Mouse (Mus musculus) urinary bladder, postnatal 14 days (tissue): Measurements from ENCODE around the gene Zfp655.
A peak's percentile ranks its signal among the peaks of the same experiment; 100 is the strongest.
"Not testable (repeated sequence)": the region's sequence is repeated elsewhere in the genome, so short reads cannot be mapped to it uniquely, and the experiment has no call there.

Experiments
- DNase-seq: peaks from one replicate; pipeline ENCODE4 v3.0.0; 2021; ENCODE audit warnings: low spot score

The Zfp655 gene

DNA sequence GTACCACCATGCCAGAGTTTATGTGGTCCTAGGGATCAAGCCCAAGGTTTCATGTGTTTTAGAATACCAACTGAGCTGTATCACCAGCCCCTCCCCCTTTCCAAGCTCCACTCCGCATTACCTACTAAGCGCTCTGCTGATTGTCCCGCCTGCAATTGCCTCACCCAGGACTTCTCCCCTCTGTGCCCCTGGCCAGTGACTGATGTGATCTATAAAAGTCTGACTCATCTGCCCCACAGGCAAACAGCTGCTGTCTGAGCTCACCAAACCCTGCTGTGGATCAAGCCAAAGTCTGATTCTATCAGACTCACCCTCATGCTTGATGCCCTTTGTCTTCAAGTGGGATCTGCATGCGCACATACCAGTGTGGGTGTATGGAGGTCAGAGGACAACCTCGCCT lies 8.7 kb upstream of the Zfp655 start:
- peak; percentile 53 for DNase-seq

DNA sequence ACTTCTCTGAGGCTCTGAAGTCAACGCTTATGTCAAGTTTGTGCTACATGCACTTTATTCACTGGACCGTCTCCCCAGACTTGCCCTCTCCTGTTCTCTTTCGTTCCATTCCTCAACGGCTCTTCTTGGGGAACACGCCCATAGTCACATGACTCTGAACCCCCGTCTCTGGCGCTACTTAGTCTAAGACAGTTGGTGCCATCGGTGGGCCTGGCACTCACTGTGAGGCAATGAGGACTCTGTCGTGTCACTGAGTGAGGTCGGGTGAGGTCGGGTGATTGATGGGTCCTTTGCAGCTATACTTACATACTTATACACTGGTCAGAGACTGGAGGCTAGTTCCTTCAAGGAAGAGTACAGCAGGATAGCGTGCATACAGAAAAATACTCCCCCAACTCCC lies 8.1 kb upstream of the Zfp655 start:
- no peak for DNase-seq

DNA sequence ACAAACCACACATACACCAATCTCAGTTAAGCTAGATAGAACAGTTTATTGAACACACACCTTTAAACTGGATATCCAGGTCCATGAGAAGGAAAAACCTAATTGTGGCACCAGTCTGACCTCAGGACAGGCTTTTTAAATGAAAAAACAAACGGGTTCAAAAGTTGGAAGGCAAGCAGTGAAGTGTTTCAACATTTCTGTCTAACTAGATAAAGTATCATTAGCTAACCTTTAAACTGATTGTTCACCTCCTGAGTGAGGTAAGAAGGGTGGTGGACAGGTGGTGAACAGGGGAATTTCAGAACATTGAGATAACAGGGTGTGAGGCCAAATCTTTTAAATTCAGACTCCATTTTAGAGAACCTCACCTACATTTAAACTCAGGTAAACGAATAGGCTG lies 5.1 kb upstream of the Zfp655 start:
- DNase-seq: no peak

DNA sequence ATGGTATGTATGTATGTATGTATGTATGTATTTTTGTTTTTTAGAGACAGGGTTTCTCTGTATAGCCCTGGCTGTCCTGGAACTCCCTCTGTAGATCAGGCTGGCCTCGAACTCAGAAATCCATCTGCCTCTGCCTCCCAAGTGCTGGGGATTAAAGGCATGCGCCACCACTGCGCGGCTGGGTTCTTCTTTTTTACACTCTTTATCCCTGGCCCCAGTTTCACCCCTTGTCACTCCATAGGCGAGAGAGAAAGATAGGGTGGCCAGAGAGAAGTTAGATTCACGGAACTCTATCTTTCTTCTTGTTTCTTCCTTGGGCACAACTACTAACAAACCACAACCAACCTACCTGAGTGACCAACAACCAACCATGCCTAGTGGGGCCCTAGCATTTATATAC lies 2.2 kb upstream of the Zfp655 start:
- not testable (repeated sequence) for DNase-seq

DNA sequence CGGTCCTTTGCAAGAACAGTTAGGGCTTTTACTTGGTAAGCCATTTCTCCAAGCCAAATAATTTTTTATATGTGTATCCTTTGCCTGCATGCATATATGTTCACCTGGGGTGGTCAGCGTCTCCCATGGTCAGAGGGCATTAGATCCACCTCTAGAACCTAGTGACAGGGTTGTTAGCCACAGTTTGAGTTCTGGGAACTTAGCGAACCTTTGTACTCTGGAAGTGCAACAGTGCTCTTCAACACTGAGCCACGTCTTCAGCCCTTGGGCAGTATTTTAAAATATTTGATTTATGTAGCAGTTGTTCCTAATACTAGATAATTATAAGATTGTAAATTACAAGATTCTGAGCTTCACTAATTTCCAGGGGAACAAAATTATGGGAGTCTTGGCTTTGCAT lies 874 bp upstream of the Zfp655 start:
- DNase-seq: no peak

DNA sequence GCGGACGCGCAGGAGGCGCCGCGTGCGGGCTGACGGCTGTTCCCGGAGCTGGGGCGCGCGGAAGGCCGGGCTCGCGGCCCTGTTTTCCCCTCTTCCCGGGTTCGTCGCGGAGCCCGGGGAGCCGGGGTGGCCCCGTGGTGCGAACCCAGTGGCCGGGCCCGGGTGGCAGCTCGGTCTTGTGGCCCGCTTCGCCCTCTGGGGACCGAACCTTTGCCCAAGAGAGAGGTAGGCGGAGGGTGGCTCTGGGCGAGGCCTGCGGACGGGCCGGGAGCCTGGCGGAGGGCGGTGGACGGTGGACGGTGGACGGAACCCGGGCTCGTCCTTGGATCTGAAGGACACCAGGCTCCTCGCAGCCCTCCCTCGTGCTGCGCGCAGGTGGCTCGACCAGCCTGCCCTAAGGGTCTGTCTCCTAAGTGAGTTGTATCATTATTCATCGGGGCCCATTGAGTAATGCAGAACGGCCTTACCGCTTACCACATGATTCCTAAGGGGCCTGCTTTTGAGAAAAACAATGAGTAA lies 437 bp downstream of the Zfp655 start:
- DNase-seq: no peak

DNA sequence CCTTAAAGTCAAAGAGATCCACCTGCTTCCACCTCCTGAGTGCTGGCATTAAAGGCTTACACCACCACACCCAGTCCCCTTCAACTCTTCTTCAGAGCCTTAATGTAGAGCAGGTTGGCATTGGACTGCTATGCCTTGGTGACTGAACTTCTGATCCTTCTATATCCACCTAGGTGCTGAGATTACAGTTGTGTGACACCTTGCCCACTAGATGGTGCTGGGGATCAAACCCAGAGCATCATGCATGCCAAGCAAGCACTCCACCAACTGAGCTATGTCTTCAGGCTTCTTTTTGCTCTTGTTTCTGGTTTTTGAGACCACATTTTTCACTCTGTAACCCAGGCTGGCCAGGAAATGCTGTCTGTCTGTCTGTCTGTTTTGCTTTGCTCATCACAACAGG lies 3.1 kb downstream of the Zfp655 start:
- DNase-seq: no peak

DNA sequence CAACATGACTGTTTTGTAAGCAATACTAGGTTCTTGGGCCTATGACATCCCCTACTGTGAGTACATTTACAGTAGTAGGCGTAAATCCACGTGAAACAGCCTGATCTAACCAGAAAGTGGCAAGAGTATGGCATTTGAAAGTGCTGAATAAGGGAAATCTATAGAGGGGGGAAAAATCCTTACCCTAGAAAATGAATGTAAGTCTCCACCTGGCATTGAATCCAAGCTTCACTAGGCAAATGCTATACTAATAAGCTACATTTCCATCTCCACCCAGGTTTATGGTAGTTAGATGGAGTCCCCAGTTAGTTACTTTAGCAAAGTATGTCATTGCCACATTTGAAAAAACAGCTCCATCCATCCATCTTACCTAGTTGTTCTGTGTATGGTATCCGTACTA lies 18.0 kb downstream of the Zfp655 start:
- no peak for DNase-seq

DNA sequence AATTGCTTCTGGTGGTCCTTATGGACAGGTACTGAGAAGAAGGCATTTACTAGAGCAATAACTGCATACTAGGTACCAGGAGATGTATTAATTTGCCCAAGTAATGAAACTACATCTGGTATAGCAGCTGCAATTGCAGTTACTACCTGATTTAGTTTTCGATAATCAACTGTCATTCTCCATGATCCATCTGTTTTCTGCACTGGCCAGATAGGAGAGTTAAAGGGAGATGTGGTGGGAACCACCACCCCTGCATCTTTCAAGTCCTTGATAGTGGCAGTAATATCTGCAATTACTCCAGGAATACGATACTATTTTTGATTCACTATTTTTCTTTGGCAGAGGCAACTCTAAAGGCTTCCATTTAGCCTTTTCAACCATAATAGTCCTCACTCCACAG lies 42.1 kb downstream of the Zfp655 start:
- DNase-seq: not testable (repeated sequence)

DNA sequence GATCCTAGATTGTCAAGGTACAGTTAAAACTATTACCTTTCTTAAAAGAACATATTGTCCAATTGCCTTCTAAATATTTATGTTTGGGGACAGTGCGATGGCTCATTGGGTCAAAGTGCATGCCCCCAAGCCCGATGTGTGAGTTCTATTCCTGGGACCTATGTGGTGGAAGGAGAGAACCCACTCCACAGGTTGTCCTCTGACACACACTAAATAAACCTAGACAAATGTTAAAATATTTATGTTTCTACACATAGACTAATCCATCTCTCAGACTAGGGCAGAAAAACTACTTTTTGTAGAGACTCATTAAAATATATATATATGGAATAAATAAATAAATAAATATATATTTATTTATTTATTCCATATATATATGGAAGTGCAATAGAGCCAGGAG lies 48.4 kb downstream of the Zfp655 start:
- no peak for DNase-seq

DNA sequence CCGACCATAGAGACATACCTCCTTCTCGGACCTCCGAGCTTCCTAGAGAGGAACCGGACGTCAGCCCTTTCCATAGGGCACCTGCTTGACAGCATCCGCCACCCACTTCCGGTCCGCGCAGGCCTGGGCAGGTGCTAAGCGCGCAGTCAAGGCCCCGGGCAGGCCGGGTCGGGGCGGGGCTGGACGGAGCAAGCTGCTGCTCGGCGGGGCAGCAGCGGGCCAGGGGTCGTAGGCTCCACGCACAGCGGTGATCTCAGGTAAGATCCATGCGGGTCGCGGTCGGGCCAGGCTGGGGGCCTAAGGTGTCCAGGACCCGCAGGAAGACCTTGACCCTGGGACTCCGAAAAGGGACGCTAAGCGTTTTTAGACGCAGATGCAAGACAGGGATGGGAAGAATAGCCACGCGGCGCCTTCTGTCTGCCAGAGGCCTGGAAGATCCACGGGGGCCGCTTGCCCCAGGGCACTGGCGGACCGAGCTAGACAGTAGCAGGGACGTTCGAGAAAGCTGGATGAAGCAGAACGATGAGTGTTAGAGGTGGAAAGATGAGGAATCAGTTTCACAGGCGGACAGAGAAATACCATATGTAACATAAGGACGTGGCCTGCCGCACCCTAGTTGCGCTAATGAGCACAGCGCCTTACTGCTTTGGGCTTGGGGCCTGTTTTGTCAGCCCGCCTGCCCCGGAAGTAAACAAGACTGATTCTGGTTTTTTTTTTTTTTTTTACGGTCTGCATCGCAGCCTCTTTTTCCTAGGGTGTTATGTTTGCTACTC lies 49.0 kb downstream of the Zfp655 start, which contains the start of gene Zscan25:
Gene Zscan25 (plus strand): TSS at position 130 of the 773 bp plus-strand sequence.
- peak; percentile 93 for DNase-seq

DNA sequence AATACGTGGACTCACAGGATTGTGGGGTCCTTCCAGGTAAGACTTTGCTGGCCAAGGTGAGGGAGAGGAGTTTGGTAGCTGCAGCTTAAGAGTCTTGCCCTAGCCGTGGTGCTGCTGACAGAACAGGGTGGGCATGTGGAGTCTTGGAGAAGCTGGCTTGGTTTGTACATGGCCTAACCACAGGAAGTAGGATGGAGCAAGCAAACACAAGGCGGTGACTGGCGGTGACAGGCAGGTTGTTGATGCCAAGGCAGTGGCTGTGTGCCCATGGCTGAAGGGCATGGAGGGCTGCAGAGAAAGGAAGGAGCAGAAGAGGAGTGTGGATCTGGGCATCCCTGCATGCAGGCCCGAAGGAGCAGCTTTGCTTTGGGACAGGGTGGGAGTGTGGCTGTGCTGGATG lies 56.9 kb downstream of the Zfp655 start:
- no peak for DNase-seq

DNA sequence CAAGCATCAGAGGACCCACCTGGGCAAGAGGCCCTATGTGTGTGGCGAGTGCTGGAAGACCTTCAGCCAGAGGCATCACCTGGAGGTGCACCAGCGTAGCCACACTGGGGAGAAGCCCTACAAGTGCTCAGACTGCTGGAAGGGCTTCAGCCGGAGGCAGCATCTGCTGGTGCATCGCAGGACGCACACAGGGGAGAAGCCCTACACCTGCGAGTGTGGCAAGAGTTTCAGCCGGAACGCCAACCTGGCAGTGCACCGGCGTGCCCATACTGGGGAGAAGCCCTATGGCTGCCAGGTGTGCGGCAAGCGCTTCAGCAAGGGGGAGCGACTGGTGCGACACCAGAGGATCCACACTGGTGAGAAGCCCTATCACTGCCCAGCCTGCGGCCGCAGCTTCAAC lies 59.2 kb downstream of the Zfp655 start:
- DNase-seq: no peak

DNA sequence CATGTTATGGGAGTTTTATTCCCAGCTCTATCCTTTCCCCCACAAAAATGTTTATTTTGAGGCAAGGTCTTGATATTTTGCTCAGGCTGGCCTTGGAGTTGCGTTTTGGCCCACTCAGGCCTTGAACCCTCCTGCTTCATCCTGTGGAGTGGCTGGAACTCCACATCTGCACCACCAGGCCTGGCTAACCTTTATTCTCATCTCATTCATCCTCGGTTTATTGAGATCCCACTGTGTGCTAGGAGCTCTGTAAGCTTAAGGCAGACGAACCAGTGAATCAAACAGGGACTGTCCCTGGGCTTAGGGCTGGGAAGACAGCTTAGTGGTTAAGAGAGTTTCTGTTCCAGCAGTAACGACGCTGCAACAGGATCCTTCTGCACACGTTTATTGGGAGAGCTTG lies 60.9 kb downstream of the Zfp655 start:
- no peak for DNase-seq
